Mouse (Mus musculus): Measurements from ENCODE around the gene Rlbp1. TPM values are rescaled to one million over a fixed set of nuclear protein-coding genes. Genes with fewer than 3 reads are reported as not detected.

Rlbp1 gene
- not detected for polyA plus RNA-seq (2017; shearing (Covaris generic))

GRCm38 (mm10) chr7:79386422-79387133, at the start of gene Rlbp1:
Rlbp1 (minus strand) TSS chr7:79387048.

GRCm38 (mm10) chr7:79391883-79392649, 5.2 kb upstream of the Rlbp1 start, which contains the start of gene Fanci:
Fanci (plus strand) TSS chr7:79391929.

Other genes with a start within 250 kb of the Rlbp1 start
- gene Mfge8, start 238.0 kb downstream of the Rlbp1 start, polyA plus RNA-seq (2017; shearing (Covaris generic)), result 10 to 100 TPM; 21.7 to 28.3 TPM
- 1 to 10 TPM; 4.4 to 8.5 TPM for gene Abhd2, start 113.8 kb downstream of the Rlbp1 start, polyA plus RNA-seq (2017; shearing (Covaris generic))
- gene Fanci, start 4.9 kb upstream of the Rlbp1 start, polyA plus RNA-seq (2017; shearing (Covaris generic)), result 1 to 10 TPM; 4.5 to 5.9 TPM
- gene Polg, start 79.3 kb upstream of the Rlbp1 start, polyA plus RNA-seq (2017; shearing (Covaris generic)), result 10 to 100 TPM; 71.8 to 91.3 TPM
- gene Rhcg, start 230.6 kb upstream of the Rlbp1 start, polyA plus RNA-seq (2017; shearing (Covaris generic)), result under 1 TPM in 1 of 2 experiments, not detected in 1; 0.41 TPM

Data from activated CD4-positive, CD25-positive, alpha-beta regulatory T cell (primary cell).